ENCODE assay signal across 8 mouse cellular contexts in genomic region chr10:80573944-80574343, GRCm38 (mm10). TPM values are rescaled to one million over a fixed set of nuclear protein-coding genes. Genes with fewer than 3 reads are reported as not detected.
A peak's percentile ranks its signal among the peaks of the same experiment; 100 is the strongest.
DNase-seq lines count a peak whose midpoint lies in the region; ATAC-seq and TF ChIP-seq lines count a peak whose summit lies in the region.

No protein-coding gene starts in this region.

- H3K36me3 ChIP-seq in forebrain, embryonic 11.5 days (ENCODE audit: control insufficient read depth, insufficient read depth, low read length) = no peaks in the 10 kb centered on the region
- H3K36me3 ChIP-seq in forebrain, embryonic 12.5 days (replicated peaks) = 0 out of 2 replicates have a peak, but pooled peaks cover 1% of the 10 kb centered on the region
- no peaks in the 10 kb centered on the region for H3K36me3 ChIP-seq in embryonic facial prominence, embryonic 13.5 days
- peaks cover under 1% of the 10 kb centered on the region; the same call in 1 of the 2 replicates for H3K36me3 ChIP-seq in midbrain, postnatal 0 days (ENCODE audit: insufficient read depth, low read length)

- no peak for ATAC-seq in forebrain, embryonic 11.5 days (replicated peaks; ENCODE audit: low FRiP score)
- no peak for ATAC-seq in forebrain, embryonic 12.5 days (ENCODE audit: low FRiP score)
- no peak for ATAC-seq in embryonic facial prominence, embryonic 13.5 days (ENCODE audit: insufficient number of reproducible peaks, insufficient read depth, low FRiP score, low TSS enrichment, low read depth)
- ATAC-seq in midbrain, postnatal 0 days (ENCODE audit: low FRiP score) = no peak

- DNase-seq in forebrain, embryonic 11.5 days (ENCODE audit: low spot score) = no peak
- DNase-seq in left cerebral cortex, adult 18-20 months (ENCODE audit: low spot score in 2 of 2) = peak; percentile 47 to 63
- no peak for DNase-seq in left cerebral cortex, adult 8-10 months (ENCODE audit: low spot score in 2 of 2)
- DNase-seq in midbrain, postnatal 0 days (ENCODE audit: low spot score) = peak; percentile 44
- DNase-seq in thymus, postnatal 14 days = no peak
- no peak for DNase-seq in kidney, adult 18-20 months

- TF ChIP-seq CTCF in midbrain, postnatal 0 days (IDR thresholded peaks at IDR 0.05) = no peak

- H3K27me3 ChIP-seq in forebrain, embryonic 11.5 days (ENCODE audit: control insufficient read depth, insufficient read depth, low read length) = no peaks in the 10 kb centered on the region
- H3K27me3 ChIP-seq in forebrain, embryonic 12.5 days = no peaks in the 10 kb centered on the region
- no peaks in the 10 kb centered on the region for H3K27me3 ChIP-seq in embryonic facial prominence, embryonic 13.5 days
- H3K27me3 ChIP-seq in midbrain, postnatal 0 days (ENCODE audit: insufficient read depth, low read length) = no peaks in the 10 kb centered on the region

- H3K4me2 ChIP-seq in forebrain, embryonic 11.5 days (ENCODE audit: low read depth, low read length, severe bottlenecking) = no peak overlapping the region
- H3K4me2 ChIP-seq in forebrain, embryonic 12.5 days = no peak overlapping the region
- peak overlapping the region; percentile 24; the same call in 1 of the 2 replicates for H3K4me2 ChIP-seq in embryonic facial prominence, embryonic 13.5 days
- peak overlapping the region; percentile 24; the same call in 1 of the 2 replicates for H3K4me2 ChIP-seq in midbrain, postnatal 0 days (ENCODE audit: low read depth, low read length, poor library complexity, severe bottlenecking)

- no peak overlapping the region for H3K4me3 ChIP-seq in forebrain, embryonic 11.5 days (ENCODE audit: low read depth, low read length)
- no peak overlapping the region for H3K4me3 ChIP-seq in forebrain, embryonic 12.5 days (replicated peaks)
- H3K4me3 ChIP-seq in embryonic facial prominence, embryonic 13.5 days = no peak overlapping the region
- no peak overlapping the region for H3K4me3 ChIP-seq in midbrain, postnatal 0 days (ENCODE audit: low read depth, low read length)

- no peaks in the 10 kb centered on the region for H3K9me3 ChIP-seq in forebrain, embryonic 11.5 days (ENCODE audit: control insufficient read depth, low read length)
- H3K9me3 ChIP-seq in forebrain, embryonic 12.5 days = no peaks in the 10 kb centered on the region
- no peaks in the 10 kb centered on the region for H3K9me3 ChIP-seq in embryonic facial prominence, embryonic 13.5 days
- no peaks in the 10 kb centered on the region for H3K9me3 ChIP-seq in midbrain, postnatal 0 days (ENCODE audit: low read length)

- H3K4me1 ChIP-seq in forebrain, embryonic 11.5 days (replicated peaks; ENCODE audit: control insufficient read depth, insufficient read depth, low read length) = peaks cover 27% of the 10 kb centered on the region
- peaks cover 76% of the 10 kb centered on the region for H3K4me1 ChIP-seq in forebrain, embryonic 12.5 days
- peaks cover 74% of the 10 kb centered on the region for H3K4me1 ChIP-seq in embryonic facial prominence, embryonic 13.5 days
- H3K4me1 ChIP-seq in midbrain, postnatal 0 days (ENCODE audit: insufficient read depth, low read length) = peaks cover 11% of the 10 kb centered on the region

- H3K27ac ChIP-seq in forebrain, embryonic 11.5 days (ENCODE audit: low read depth, low read length) = no peak overlapping the region
- no peak overlapping the region for H3K27ac ChIP-seq in forebrain, embryonic 12.5 days
- no peak overlapping the region for H3K27ac ChIP-seq in embryonic facial prominence, embryonic 13.5 days
- no peak overlapping the region for H3K27ac ChIP-seq in midbrain, postnatal 0 days (ENCODE audit: low read depth, low read length)

- 0 out of 2 replicates have a peak overlapping the region, but pooled peaks have one; percentile 6 for H3K9ac ChIP-seq in forebrain, embryonic 11.5 days (ENCODE audit: low read length)
- H3K9ac ChIP-seq in forebrain, embryonic 12.5 days = no peak overlapping the region
- peak overlapping the region; percentile 86 for H3K9ac ChIP-seq in embryonic facial prominence, embryonic 13.5 days
- peak overlapping the region; percentile 29; the same call in 1 of the 2 replicates for H3K9ac ChIP-seq in midbrain, postnatal 0 days (replicated peaks; ENCODE audit: low read length, poor library complexity, severe bottlenecking)

- WGBS in forebrain, embryonic 11.5 days = 65% methylated on average over 9 of the region's 9 CpGs
- WGBS in forebrain, embryonic 12.5 days = 62% methylated on average over 8 of the region's 9 CpGs
- 53% methylated on average over 9 of the region's 9 CpGs for WGBS in embryonic facial prominence, embryonic 13.5 days
- WGBS in midbrain, postnatal 0 days = 53% methylated on average over 8 of the region's 9 CpGs

RNA-seq across cellular contexts. Expression of gene Klf16, which starts 3.2 kb away (rescaled TPM):
- 5.9 and 7.7 TPM in 2 replicates for polyA plus RNA-seq in forebrain, embryonic 11.5 days (2014; fragmentation: Nextera tagmentation; extraction: Ambion mirVana)
- 8.7 and 9.5 TPM in 2 replicates for polyA plus RNA-seq in forebrain, embryonic 12.5 days (2016; fragmentation: Nextera tagmentation; extraction: Ambion mirVana)
- 10 to 100 TPM; 54.8 to 68.7 TPM for total RNA-seq in left cerebral cortex, adult 18-20 months (2021)
- total RNA-seq in left cerebral cortex, adult 8-10 months (2022) = 10 to 100 TPM; 53.0 to 65.9 (median 61.2) TPM
- 9.5 and 12.0 TPM in 2 replicates for polyA plus RNA-seq in embryonic facial prominence, embryonic 13.5 days (2015; fragmentation: Nextera tagmentation; extraction: Ambion mirVana)
- total RNA-seq in midbrain, postnatal 0 days (2014; rRNA removed) = 13.7 and 18.1 TPM in 2 replicates
- 7.7 and 8.3 TPM in 2 replicates for polyA plus RNA-seq in midbrain, postnatal 0 days (2015; fragmentation: Nextera tagmentation; extraction: Ambion mirVana)

RNA-seq across cellular contexts. Expression of gene Rexo1, which starts 12.6 kb away (rescaled TPM):
- 34.9 and 37.1 TPM in 2 replicates for polyA plus RNA-seq in forebrain, embryonic 11.5 days (2014; fragmentation: Nextera tagmentation; extraction: Ambion mirVana)
- polyA plus RNA-seq in forebrain, embryonic 12.5 days (2016; fragmentation: Nextera tagmentation; extraction: Ambion mirVana) = 31.0 and 36.0 TPM in 2 replicates
- total RNA-seq in left cerebral cortex, adult 18-20 months (2021) = 10 to 100 TPM; 41.4 to 42.3 TPM
- 10 to 100 TPM; 40.7 to 46.6 (median 44.7) TPM for total RNA-seq in left cerebral cortex, adult 8-10 months (2022)
- polyA plus RNA-seq in embryonic facial prominence, embryonic 13.5 days (2015; fragmentation: Nextera tagmentation; extraction: Ambion mirVana) = 25.9 and 31.3 TPM in 2 replicates
- total RNA-seq in midbrain, postnatal 0 days (2014; rRNA removed) = 34.2 and 52.6 TPM in 2 replicates
- polyA plus RNA-seq in midbrain, postnatal 0 days (2015; fragmentation: Nextera tagmentation; extraction: Ambion mirVana) = 26.1 and 29.8 TPM in 2 replicates

RNA-seq across cellular contexts. Expression of gene Abhd17a, which starts 16.2 kb away (rescaled TPM):
- polyA plus RNA-seq in forebrain, embryonic 11.5 days (2014; fragmentation: Nextera tagmentation; extraction: Ambion mirVana) = 94.6 and 121 TPM in 2 replicates
- 84.2 and 89.6 TPM in 2 replicates for polyA plus RNA-seq in forebrain, embryonic 12.5 days (2016; fragmentation: Nextera tagmentation; extraction: Ambion mirVana)
- total RNA-seq in left cerebral cortex, adult 18-20 months (2021) = 100 to 1,000 TPM; 179 to 185 TPM
- 100 to 1,000 TPM; 157 to 168 (median 166) TPM for total RNA-seq in left cerebral cortex, adult 8-10 months (2022)
- polyA plus RNA-seq in embryonic facial prominence, embryonic 13.5 days (2015; fragmentation: Nextera tagmentation; extraction: Ambion mirVana) = 84.6 and 85.3 TPM in 2 replicates
- total RNA-seq in midbrain, postnatal 0 days (2014; rRNA removed) = 264 and 275 TPM in 2 replicates
- polyA plus RNA-seq in midbrain, postnatal 0 days (2015; fragmentation: Nextera tagmentation; extraction: Ambion mirVana) = 152 and 157 TPM in 2 replicates

RNA-seq across cellular contexts. Expression of gene Scamp4, which starts 28.7 kb away (rescaled TPM):
- polyA plus RNA-seq in forebrain, embryonic 11.5 days (2014; fragmentation: Nextera tagmentation; extraction: Ambion mirVana) = 67.7 and 78.5 TPM in 2 replicates
- 63.7 and 67.8 TPM in 2 replicates for polyA plus RNA-seq in forebrain, embryonic 12.5 days (2016; fragmentation: Nextera tagmentation; extraction: Ambion mirVana)
- 10 to 100 TPM; 49.1 to 50.5 TPM for total RNA-seq in left cerebral cortex, adult 18-20 months (2021)
- 10 to 100 TPM; 38.8 to 46.5 (median 43.1) TPM for total RNA-seq in left cerebral cortex, adult 8-10 months (2022)
- polyA plus RNA-seq in embryonic facial prominence, embryonic 13.5 days (2015; fragmentation: Nextera tagmentation; extraction: Ambion mirVana) = 79.6 and 95.1 TPM in 2 replicates
- 27.8 and 32.4 TPM in 2 replicates for total RNA-seq in midbrain, postnatal 0 days (2014; rRNA removed)
- 73.1 and 76.9 TPM in 2 replicates for polyA plus RNA-seq in midbrain, postnatal 0 days (2015; fragmentation: Nextera tagmentation; extraction: Ambion mirVana)

RNA-seq across cellular contexts. Expression of gene Adat3, which starts 28.7 kb away (rescaled TPM):
- polyA plus RNA-seq in forebrain, embryonic 11.5 days (2014; fragmentation: Nextera tagmentation; extraction: Ambion mirVana) = 7.6 and 9.5 TPM in 2 replicates
- polyA plus RNA-seq in forebrain, embryonic 12.5 days (2016; fragmentation: Nextera tagmentation; extraction: Ambion mirVana) = 5.3 and 6.0 TPM in 2 replicates
- total RNA-seq in left cerebral cortex, adult 18-20 months (2021) = 1 to 10 TPM; 2.3 to 6.4 TPM
- total RNA-seq in left cerebral cortex, adult 8-10 months (2022) = 1 to 10 TPM in 3 of 4 experiments, not detected in 1; 1.3 to 4.1 (median 3.4) TPM
- polyA plus RNA-seq in embryonic facial prominence, embryonic 13.5 days (2015; fragmentation: Nextera tagmentation; extraction: Ambion mirVana) = 5.9 and 9.1 TPM in 2 replicates
- 4.0 and 6.2 TPM in 2 replicates for total RNA-seq in midbrain, postnatal 0 days (2014; rRNA removed)
- polyA plus RNA-seq in midbrain, postnatal 0 days (2015; fragmentation: Nextera tagmentation; extraction: Ambion mirVana) = 4.6 and 4.9 TPM in 2 replicates

Comparison
In these comparisons a context has a peak if more than half of its experiments do, and no peak if none do; other contexts are left out.
1. DNase-seq: peak in left cerebral cortex, adult 18-20 months (2 of 2) and midbrain, postnatal 0 days (single experiment); none in forebrain, embryonic 11.5 days (single experiment), left cerebral cortex, adult 8-10 months (0 of 2), thymus, postnatal 14 days (single experiment) and kidney, adult 18-20 months (single experiment).
2. H3K4me2 ChIP-seq: peak in embryonic facial prominence, embryonic 13.5 days (single experiment) and midbrain, postnatal 0 days (single experiment); none in forebrain, embryonic 11.5 days (single experiment) and forebrain, embryonic 12.5 days (single experiment).